Mouse (Mus musculus) embryonic stem cell, embryonic (primary cell): Measurements from ENCODE around the gene Ccdc136.
"Not testable (repeated sequence)": the region's sequence is repeated elsewhere in the genome, so short reads cannot be mapped to it uniquely, and the experiment has no call there.

Source experiments
- CTCF ChIA-PET, 4 experiments: fragments of 300-600 bp in 2 of 4; fragments of 350-600 bp in 2 of 4; sonication (Branson Sonifier 250); formaldehyde crosslinking; loops; one replicate each; lab custom pipeline; 2022; ENCODE audit warnings: inconsistent platforms in 2 of 4; lab: Charles Lee
- POLR2A ChIA-PET, 4 experiments: fragments of 300-600 bp in 2 of 4; fragments of 350-600 bp in 2 of 4; sonication (Branson Sonifier 250); formaldehyde crosslinking; loops; one replicate each; lab custom pipeline; 2022; ENCODE audit warnings: antibody characterized with exemption in 4 of 4, inconsistent platforms in 1 of 4; lab: Charles Lee

Gene Ccdc136

DNA sequence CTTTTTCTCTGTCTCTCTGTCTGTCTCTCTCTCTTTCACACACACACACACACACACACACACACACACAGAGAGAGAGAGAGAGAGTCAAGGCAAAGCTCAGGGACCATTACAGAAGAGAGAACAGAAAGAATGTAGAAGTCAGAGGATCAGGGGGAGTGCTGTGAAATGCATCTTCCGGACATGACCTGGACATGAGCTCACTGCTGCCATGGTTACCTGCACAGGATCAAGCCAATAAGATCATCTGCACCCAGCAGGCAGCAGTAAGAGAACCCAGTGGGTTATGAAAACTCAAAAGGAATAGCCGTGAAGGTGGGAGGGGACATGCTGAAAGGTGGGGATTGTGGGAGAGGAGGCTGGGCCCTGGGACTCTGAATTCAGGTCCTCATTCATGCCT, 13.7 kb upstream of the Ccdc136 start:
- ChIA-PET CTCF (interaction anchor here in 2 of 4 experiments (0.6 to 0.7 kb wide), 2 partner anchors 197 to 225 kb away, joined by 3 read pairs; no protein-coding TSS in a partner anchor), POLR2A (interaction anchor here in 2 of 4 experiments (0.7 to 1.4 kb wide), 3 partner anchors 34 to 209 kb away, joined by 3 to 4 read pairs (median 4); partner anchors contain the start of gene Calu (in 2 of the 2))

DNA sequence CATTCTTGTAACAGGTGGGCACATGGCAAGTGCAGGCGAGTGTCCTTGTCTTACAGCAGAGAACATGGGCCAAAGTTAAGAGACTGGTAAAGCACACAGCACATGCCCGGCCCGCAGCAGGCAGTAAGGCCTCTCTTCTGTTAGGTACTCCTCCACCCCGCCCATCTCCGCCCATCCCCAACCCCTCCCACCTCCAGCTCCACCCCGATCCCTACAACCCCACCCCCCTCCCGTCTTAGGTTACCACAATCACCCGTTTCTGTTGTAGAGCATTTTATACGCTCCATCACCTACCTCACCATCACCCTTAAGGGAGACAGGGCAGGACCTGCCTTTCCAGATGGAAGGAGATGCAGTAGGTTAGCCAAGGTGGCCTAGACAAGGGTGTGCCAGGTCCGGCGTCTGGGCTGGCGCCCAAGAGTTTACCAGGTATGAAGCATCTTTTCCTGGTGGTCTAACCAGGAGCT, 8.0 kb upstream of the Ccdc136 start, which contains the start of gene Opn1sw:
Gene Opn1sw, minus strand, starts transcription at position 417 of the 467 bp plus-strand sequence.
- ChIA-PET CTCF (interaction anchor here in 3 of 4 experiments (0.5 to 1.1 kb wide), 14 partner anchors 24 to 451 kb away, joined by 3 to 7 read pairs (median 4); partner anchors contain the start of gene Calu (in 2 of the 3)), POLR2A (interaction anchor here in 3 of 4 experiments (0.5 to 3.4 kb wide), 32 partner anchors 8 to 938 kb away, joined by 3 to 17 read pairs (median 4); partner anchors contain the start of genes Calu (in 3 of the 3), Ccdc136 (in 2 of the 3), Hilpda (in 1 of the 3) and Irf5 (in 1 of the 3))

DNA sequence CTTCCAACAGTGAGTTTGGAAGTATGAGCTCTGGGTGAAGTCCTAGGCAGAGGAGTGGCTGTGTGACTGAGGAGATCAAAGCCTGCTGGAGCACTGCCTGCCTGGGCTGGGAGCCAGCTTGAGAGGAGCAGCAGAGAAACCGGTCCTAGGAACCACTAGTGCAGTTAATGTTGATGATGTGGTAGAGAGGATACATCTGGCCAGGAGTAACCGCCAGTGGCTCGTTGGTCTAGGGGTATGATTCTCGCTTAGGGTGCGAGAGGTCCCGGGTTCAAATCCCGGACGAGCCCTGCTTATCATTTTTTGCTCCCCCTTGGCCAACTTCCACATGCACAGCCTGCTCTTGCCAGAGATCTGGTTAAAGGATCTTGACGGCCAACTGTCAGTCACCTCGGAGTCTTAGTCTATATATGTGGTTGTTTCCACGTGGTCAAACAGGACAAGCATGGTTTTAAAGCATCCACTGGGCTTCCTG, 7.5 kb upstream of the Ccdc136 start:
- POLR2A ChIA-PET = interaction anchor here in 3 of 4 experiments (0.6 to 3.4 kb wide), 27 partner anchors 8 to 229 kb away, joined by 3 to 17 read pairs (median 3); partner anchors contain the start of genes Calu (in 3 of the 3), Ccdc136 (in 1 of the 3) and Hilpda (in 1 of the 3)
- CTCF ChIA-PET = interaction anchor here in 2 of 4 experiments (0.5 to 1.1 kb wide), 8 partner anchors 55 to 451 kb away, joined by 3 to 7 read pairs (median 4); no protein-coding TSS in a partner anchor

DNA sequence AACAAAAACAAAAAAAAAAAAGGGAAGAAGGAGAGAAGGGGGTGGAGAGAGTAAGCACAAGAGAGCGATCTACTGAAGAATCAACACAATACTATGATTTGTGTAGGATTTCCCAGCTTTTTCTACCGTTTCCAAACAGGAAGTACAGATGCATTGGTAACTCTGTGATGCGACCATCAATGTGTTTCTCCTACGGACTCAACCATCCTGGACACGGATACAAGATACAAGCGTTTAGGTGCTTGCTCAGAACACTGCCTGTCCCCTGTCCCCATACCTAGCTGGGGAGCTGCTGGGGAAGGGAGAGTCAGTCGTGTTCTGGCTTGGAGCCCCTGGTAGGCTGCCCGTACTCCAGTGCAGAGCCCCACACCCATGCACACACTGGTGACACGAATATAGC, 6.7 kb upstream of the Ccdc136 start:
- ChIA-PET CTCF (no interaction called here), POLR2A (interaction anchor here in 2 of 4 experiments (1.0 to 3.4 kb wide), 5 partner anchors 12 to 42 kb away, joined by 3 to 17 read pairs (median 3); partner anchors contain the start of gene Calu (in 2 of the 2))

DNA sequence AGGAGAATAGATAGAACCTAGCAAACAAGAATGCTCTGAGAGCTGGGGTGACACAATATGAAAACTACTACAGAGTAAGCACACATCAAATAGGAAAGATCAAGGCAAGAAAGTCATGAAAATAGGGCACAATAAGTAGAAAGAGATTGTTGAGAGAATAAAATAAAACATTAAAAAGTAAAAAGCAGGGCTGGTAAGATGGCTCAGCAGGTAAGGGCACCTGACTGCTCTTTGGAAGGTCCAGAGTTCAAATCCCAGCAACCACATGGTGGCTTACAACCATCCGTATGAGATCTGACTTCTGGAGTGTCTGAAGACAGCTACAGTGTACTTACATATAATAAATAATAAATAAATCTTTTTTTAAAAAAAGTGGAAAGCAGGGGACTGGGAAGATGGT, 5.6 kb upstream of the Ccdc136 start:
- POLR2A ChIA-PET = interaction anchor here in 1 of 4 experiments (1.3 kb wide), 1 partner anchor 11 kb away, joined by 3 read pairs; no protein-coding TSS in a partner anchor
- CTCF ChIA-PET = not testable (repeated sequence)

DNA sequence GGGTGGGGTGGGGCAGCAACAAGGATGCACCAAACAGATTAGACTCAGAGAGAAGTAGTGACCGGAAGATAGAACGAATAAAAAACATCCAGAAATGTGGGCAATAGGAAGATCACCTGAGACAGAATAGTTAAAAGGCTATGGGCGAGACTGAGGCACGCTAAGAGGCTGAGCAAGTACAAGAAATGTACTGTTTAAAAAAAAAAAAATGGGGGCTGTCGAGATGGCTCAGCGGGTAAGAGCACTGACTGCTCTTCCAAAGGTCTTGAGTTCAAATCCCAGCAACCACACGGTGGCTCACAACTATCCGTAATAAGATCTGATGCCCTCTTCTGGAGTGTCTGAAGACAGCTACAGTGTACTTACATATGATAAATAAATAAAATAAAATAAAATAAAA, 4.9 kb upstream of the Ccdc136 start:
- ChIA-PET POLR2A (interaction anchor here in 1 of 4 experiments (0.7 to 1.3 kb wide), 3 partner anchors 13 to 43 kb away, joined by 3 read pairs; no protein-coding TSS in a partner anchor), CTCF (interaction anchor here in 3 of 4 experiments (0.6 to 1.2 kb wide), 8 partner anchors 16 to 272 kb away, joined by 3 to 11 read pairs (median 3); no protein-coding TSS in a partner anchor)

DNA sequence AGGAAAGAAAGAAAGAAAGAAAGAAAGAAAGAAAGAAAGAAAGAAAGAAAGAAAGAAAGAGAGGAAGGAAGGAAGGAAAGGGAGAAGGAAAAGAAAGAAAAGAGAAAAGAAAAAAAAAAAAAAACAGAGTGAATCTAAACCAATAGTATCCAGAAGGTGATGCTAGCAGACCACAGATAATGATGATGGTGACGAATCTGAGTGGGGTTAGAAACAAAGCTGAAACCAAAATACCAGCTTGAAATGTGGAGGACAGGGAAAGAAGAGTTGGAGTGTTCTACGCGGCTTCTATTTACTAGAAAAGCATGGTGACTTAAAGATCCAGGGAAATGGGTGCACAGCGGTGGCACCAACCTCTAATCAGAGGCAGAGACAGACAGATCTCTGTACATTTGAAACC, 4.3 kb upstream of the Ccdc136 start:
- POLR2A ChIA-PET = interaction anchor here in 2 of 4 experiments (0.7 to 1.3 kb wide), 6 partner anchors 8 to 236 kb away, joined by 3 to 6 read pairs (median 3); no protein-coding TSS in a partner anchor
- CTCF ChIA-PET = interaction anchor here (0.6 to 1.2 kb wide), 18 partner anchors 11 to 757 kb away, joined by 3 to 11 read pairs (median 3); no protein-coding TSS in a partner anchor

DNA sequence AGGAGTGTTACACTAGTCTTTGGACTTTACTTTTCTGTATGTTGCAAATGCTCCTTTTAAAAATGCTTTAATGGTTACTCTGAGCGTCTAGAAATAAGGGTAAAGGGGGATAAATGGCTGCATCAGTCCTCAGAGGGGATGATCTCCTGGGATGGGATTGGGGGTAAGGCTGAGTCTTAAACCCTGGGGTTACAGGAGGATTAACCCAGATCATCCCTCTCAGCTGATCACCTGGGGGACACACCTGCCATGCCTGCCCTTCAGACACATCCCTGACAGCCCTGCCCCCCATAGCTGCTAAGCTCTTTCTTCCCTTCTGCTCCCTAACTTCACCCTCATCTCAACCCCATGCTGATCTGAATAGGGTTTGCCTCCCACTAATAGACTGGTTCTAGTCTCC, 1.8 kb upstream of the Ccdc136 start:
- ChIA-PET POLR2A (interaction anchor here in 2 of 4 experiments (1.3 to 2.3 kb wide), 2 partner anchors 45 to 47 kb away, joined by 3 to 13 read pairs; partner anchors contain the start of gene Calu (in 1 of the 2)), CTCF (interaction anchor here in 1 of 4 experiments (0.6 kb wide), 1 partner anchor 89 kb away, joined by 3 read pairs; no protein-coding TSS in a partner anchor)

DNA sequence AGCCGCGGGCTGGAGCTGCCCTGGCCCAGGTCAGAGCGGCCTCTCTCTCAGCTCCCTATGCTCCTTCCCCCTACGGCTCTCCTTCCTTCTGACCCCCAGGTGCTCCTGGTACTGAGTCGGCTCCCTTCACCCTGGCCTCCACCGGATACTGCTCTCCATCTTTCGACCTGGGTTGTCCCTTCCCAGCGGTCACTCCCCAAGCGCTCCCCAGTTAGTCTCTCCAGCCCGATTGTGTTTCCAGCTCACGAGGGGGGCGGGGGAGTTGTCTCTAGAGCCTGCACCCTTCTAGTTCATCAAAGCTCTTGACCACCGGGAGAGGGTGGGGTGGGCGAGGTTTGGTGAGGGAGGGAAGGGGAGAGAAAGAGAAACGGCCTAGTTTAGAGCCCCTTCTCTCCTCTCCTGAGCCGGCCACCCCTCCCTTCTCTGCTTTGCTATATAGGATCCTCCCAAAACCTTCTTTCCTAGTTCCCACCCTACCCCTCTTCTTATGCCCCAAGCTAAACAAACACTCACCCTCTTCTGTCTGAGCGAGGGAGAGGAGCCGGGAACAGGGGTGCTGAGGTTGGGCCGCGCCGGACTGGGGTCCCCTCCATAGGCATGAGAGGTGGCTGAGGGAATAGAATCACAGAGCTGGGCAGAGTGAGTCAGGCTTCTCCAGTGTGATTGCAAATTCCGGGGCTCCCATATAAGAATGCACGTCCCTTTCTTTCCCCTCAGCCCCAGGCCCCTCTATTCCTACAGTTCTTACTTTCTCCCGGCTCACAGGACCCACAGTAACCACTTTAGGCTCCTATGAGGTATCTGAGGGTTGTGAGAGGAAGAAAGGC, 818 bp downstream of the Ccdc136 start:
- ChIA-PET CTCF (interaction anchor here (0.6 to 2.0 kb wide), 12 partner anchors 17 to 360 kb away, joined by 3 to 12 read pairs (median 3); partner anchors contain the start of gene Flnc (in 1 of the 4)), POLR2A (interaction anchor here (0.6 to 3.8 kb wide), 24 partner anchors 8 to 630 kb away, joined by 3 to 16 read pairs (median 3); partner anchors contain the start of genes Calu (in 3 of the 4), Opn1sw (in 2 of the 4), Hilpda (in 1 of the 4) and Impdh1 (in 1 of the 4))

DNA sequence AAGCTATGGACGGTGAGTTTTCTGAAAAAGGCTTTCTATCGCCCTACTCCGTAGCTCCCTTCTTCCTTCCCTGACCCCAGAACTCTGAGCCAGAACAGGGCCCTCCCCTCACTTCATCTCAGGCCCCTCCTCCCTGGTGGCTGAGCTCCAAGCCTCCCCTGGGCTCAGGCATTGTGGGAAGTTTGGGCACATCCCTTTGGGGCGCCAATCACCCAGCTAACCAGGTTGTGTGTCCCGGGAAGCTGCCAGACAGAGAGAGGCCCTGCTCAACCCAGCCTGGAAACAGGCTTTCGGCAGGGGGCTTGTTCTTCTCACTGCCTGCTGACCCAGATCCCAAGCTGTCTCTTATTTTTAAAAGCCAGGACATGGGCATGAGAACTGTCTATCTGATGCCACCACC, 1.5 kb downstream of the Ccdc136 start:
- CTCF ChIA-PET = interaction anchor here in 2 of 4 experiments (0.8 to 2.0 kb wide), 5 partner anchors 16 to 157 kb away, joined by 3 to 6 read pairs (median 3); partner anchors contain the start of gene Flnc (in 1 of the 2)
- POLR2A ChIA-PET = interaction anchor here (0.6 to 3.8 kb wide), 13 partner anchors 9 to 1219 kb away, joined by 3 to 16 read pairs (median 3); partner anchors contain the start of genes Calu (in 2 of the 4), Opn1sw (in 2 of the 4) and Impdh1 (in 1 of the 4)

DNA sequence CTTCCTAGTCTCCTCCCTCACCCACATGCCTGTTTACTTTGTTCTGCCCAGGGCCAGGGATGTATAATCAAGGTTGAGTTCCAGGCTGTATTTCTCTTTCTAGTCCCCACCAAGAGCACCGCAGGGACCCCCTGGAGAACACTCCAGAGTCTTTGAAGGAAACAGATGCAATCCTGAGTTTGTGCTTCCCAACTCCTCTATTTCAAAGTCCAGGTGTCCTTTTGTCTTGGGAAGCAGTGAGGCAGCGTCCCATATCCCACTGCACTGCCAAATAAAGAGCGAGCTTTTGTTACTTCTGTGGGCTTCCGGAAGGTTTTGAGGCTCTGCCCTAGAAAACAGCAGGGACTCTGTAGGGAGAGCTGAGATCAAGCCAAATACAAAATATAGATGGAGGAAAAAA, 3.7 kb downstream of the Ccdc136 start:
- CTCF ChIA-PET = no interaction called here

DNA sequence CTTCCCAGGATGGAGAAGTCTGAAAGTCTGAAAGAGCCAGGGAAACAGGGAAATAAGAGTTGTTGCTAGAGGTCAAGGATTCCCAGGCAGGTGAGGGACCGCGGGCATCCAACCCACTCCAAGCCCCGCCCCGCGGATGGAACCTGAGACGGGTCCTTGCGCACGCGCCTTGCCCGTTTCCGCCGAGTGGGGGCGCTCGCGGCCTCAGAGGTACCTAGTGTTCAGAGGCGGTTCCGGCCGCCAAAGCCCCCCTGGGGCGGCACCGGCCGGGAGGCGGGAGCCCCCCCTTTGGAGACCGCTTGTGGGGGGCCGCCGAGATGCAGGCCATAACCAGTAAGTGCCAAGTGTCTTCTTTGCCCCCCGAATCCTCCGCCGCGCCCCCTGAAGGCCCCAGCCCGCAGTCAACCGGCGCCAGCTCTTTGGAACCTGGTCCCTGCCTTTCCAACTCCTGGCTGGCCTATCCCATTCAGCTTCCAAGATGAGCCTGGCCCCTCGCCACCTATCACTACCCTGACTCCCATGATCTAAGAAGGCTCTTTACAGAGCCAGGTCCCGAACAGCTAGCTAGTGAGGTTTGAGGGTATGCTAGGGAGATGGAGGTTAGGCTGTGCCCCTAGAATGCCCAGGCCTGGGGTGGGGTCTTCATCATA, 6.7 kb downstream of the Ccdc136 start:
- ChIA-PET CTCF (interaction anchor here (0.6 to 1.4 kb wide), 18 partner anchors 11 to 957 kb away, joined by 3 to 9 read pairs (median 4); partner anchors contain the start of genes Calu (in 1 of the 4) and Irf5 (in 1 of the 4)), POLR2A (interaction anchor here (0.6 to 1.8 kb wide), 10 partner anchors 8 to 659 kb away, joined by 3 to 8 read pairs (median 3); partner anchors contain the start of gene Calu (in 2 of the 4))

More for the DNA sequence above, 3.7 kb downstream of the Ccdc136 start:
- POLR2A ChIA-PET = interaction anchor here in 3 of 4 experiments (0.6 to 3.8 kb wide), 6 partner anchors 8 to 52 kb away, joined by 3 to 11 read pairs (median 7); partner anchors contain the start of genes Calu (in 2 of the 3) and Opn1sw (in 2 of the 3)

DNA sequence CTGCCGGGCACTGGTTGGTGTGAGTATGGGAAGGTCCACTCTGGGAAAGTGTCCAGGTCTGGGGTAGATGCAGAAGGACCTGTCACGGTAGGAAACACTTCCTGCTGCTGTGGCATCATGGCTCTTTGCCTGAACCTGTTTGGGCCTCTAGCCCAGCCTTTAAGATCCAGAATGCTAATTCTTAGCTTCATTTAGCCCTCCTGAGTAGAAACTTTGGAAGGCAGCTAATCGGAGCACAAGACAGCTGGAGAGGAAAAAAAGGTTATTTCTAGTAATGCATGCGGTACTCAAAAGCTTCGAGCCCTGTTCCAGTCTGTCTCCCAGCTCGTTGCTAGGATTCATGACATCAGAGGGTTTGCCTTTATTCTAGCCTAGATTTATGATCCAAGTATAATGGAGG, 10.3 kb downstream of the Ccdc136 start:
- POLR2A ChIA-PET = interaction anchor here in 2 of 4 experiments (1.1 to 1.2 kb wide), 2 partner anchors 43 to 58 kb away, joined by 3 read pairs; no protein-coding TSS in a partner anchor
- CTCF ChIA-PET = interaction anchor here in 1 of 4 experiments (0.7 kb wide), 1 partner anchor 11 kb away, joined by 4 read pairs; no protein-coding TSS in a partner anchor

DNA sequence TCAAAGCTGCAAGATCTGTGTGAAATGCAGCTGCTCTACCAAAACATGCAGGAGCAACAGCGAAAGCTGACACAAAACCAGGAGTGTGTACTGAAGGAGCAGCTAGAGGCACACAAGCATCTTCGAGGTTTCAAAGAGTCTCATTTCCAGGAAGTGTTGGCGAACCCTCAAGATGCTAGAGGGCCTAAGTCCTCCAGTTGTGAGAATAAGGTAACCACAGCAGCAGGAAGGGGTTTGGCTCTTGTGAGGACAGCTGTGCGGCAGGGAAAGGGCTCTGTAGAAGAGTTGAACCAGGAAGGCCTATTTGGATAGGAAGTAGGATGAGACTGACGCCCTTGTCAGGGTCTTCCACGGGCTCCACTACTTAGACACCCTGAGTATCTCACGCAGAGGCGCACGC, 19.3 kb downstream of the Ccdc136 start:
- CTCF ChIA-PET = interaction anchor here in 1 of 4 experiments (0.7 kb wide), 1 partner anchor 93 kb away, joined by 3 read pairs; no protein-coding TSS in a partner anchor
- POLR2A ChIA-PET = interaction anchor here in 3 of 4 experiments (0.6 to 1.4 kb wide), 6 partner anchors 12 to 161 kb away, joined by 3 to 5 read pairs (median 4); partner anchors contain the start of gene Ccdc136 (in 1 of the 3)

DNA sequence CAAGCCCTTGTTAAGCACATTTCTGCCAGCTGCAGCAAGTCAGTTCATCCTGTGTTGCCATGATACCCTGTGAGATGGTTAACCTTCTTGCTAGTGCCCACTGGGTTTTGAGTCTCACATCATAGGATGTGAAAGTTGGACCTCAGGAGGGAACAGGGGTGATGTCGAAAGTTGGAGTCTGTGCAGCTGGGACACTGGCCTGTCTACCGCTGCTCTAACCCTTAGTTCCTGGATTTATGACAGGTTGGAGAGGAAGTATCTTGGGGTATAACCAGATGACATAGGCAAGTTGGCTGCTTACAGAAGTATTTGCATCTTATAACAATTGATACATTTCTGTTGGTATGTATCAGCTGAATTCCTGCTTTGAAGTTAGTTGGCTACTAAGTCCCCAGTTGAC, 24.5 kb downstream of the Ccdc136 start:
- ChIA-PET CTCF (interaction anchor here in 1 of 4 experiments (1.2 kb wide), 1 partner anchor 18 kb away, joined by 3 read pairs; no protein-coding TSS in a partner anchor), POLR2A (interaction anchor here in 1 of 4 experiments (1.9 kb wide), 1 partner anchor 14 kb away, joined by 7 read pairs; no protein-coding TSS in a partner anchor)

DNA sequence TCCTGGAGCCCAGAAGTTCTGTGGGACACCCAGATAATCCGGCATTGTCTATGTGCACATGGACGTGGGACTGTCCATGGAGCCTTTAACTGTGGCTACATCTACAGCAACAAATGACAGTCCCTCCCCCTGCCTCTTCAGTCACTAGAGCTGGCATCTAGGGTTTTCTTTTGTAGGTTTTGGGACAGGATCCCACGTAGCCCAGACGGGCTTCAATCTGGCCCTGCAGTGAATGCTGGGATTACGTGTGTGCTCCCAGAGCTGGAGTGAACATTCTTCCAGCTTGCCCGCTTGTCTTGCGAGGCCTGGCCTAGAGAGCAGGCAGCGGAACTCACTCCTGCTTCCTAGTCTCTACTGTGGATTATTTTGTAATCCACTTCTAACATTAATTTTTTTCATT, 29.0 kb downstream of the Ccdc136 start:
- CTCF ChIA-PET = interaction anchor here in 1 of 4 experiments (0.7 to 0.9 kb wide), 2 partner anchors 17 to 60 kb away, joined by 3 read pairs; no protein-coding TSS in a partner anchor

More for the DNA sequence above, 29.0 kb downstream of the Ccdc136 start:
- POLR2A ChIA-PET = no interaction called here
